Mouse (Mus musculus) embryo, embryonic 11.5 days (tissue): ENCODE measurements around the gene Yod1.

Experiments
- DNase-seq: peaks from one replicate; pipeline ENCODE4 v3.0.0-alpha.2; 2012; ENCODE audit warnings: low read depth, low spot score

Yod1 gene

GRCm38 (mm10) chr1:130732706-130733658 is 15.9 kb downstream of the Yod1 start:
- no peak for DNase-seq

GRCm38 (mm10) chr1:130733671-130734070 is 16.5 kb downstream of the Yod1 start:
- DNase-seq = no peak

GRCm38 (mm10) chr1:130734452-130734851 is 17.3 kb downstream of the Yod1 start:
- no peak for DNase-seq

GRCm38 (mm10) chr1:130734852-130735251 is 17.7 kb downstream of the Yod1 start:
- no peak for DNase-seq

GRCm38 (mm10) chr1:130737411-130737881 is 20.3 kb downstream of the Yod1 start:
- DNase-seq = no peak

- DNase-seq = no peak
Observed at GRCm38 (mm10) chr1:130737916-130738315, 20.8 kb downstream of the Yod1 start.

GRCm38 (mm10) chr1:130738551-130739106 is 21.5 kb downstream of the Yod1 start:
- no peak for DNase-seq

GRCm38 (mm10) chr1:130739636-130740035 is 22.5 kb downstream of the Yod1 start:
- no peak for DNase-seq

- no peak for DNase-seq
Observed at GRCm38 (mm10) chr1:130740227-130740648, 23.1 kb downstream of the Yod1 start.

GRCm38 (mm10) chr1:130740781-130741720 is 23.9 kb downstream of the Yod1 start:
- DNase-seq = no peak

- no peak for DNase-seq
Observed at GRCm38 (mm10) chr1:130742201-130742600, 25.1 kb downstream of the Yod1 start.

- DNase-seq = no peak
Observed at GRCm38 (mm10) chr1:130743775-130744174, 26.6 kb downstream of the Yod1 start.

GRCm38 (mm10) chr1:130744217-130744616 is 27.1 kb downstream of the Yod1 start:
- no peak for DNase-seq

- DNase-seq = no peak
Observed at GRCm38 (mm10) chr1:130744961-130745360, 27.8 kb downstream of the Yod1 start.

- no peak for DNase-seq
Observed at GRCm38 (mm10) chr1:130745591-130745990, 28.5 kb downstream of the Yod1 start.

- DNase-seq = no peak
Observed at GRCm38 (mm10) chr1:130746819-130747218, 29.7 kb downstream of the Yod1 start.

GRCm38 (mm10) chr1:130759689-130760088 is 42.6 kb downstream of the Yod1 start:
- no peak for DNase-seq

GRCm38 (mm10) chr1:130761597-130761996 is 44.5 kb downstream of the Yod1 start:
- no peak for DNase-seq

- DNase-seq = no peak
Observed at GRCm38 (mm10) chr1:130762045-130762760, 45.1 kb downstream of the Yod1 start.

GRCm38 (mm10) chr1:130764027-130764461 is 46.9 kb downstream of the Yod1 start:
- no peak for DNase-seq

GRCm38 (mm10) chr1:130767066-130767465 is 49.9 kb downstream of the Yod1 start:
- no peak for DNase-seq
